Mouse (Mus musculus): ENCODE results near the gene Arhgap45. TPM values are rescaled to one million over a fixed set of nuclear protein-coding genes. Genes with fewer than 3 reads are reported as not detected.
A peak's percentile ranks its signal among the peaks of the same experiment; 100 is the strongest.

The Arhgap45 gene
- polyA plus RNA-seq (2014; fragmentation: Nextera tagmentation; extraction: Ambion mirVana): 4.8 and 7.7 TPM in 2 replicates

DNA sequence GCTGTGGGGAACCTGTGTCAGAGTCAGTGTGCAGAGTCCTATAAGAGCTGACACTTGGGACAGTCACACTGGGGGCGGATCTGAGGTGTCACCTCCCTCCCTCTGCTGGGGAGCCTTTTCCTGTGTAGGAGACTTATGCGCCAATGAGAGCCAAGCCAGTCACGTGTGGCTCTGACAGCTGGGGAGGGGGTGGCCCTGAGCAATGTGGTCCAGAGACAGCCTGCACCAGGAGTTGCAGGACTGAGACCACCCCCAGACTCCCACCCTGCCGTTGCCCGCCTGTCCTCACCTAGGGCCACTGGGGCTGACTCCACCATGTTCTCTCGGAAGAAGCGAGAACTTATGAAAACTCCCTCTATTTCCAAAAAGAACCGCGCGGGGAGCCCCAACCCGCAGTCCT, at the start of gene Arhgap45:
Gene Arhgap45, plus strand, starts transcription at position 143 of the 400 bp plus-strand sequence.
- Histone ChIP-seq H3K9ac (ENCODE audit: low read depth, low read length) (no peak within 1 kb of the TSS), H3K27me3 (ENCODE audit: control insufficient read depth, insufficient read depth, low read length) (peaks cover 34% of the 10 kb centered on the region), H3K9me3 (ENCODE audit: control insufficient read depth, low read length) (no peaks in the 10 kb centered on the region), H3K4me3 (ENCODE audit: low read length) (no peak within 1 kb of the TSS), H3K27ac (ENCODE audit: low read depth, low read length) (no peak within 1 kb of the TSS), H3K36me3 (ENCODE audit: control insufficient read depth, insufficient read depth, low read length) (no peaks in the 10 kb centered on the region), H3K4me2 (replicated peaks; ENCODE audit: low read depth, low read length) (no peak within 1 kb of the TSS), H3K4me1 (ENCODE audit: control insufficient read depth, insufficient read depth, low read length) (peaks cover 18% of the 10 kb centered on the region)
- WGBS: 66% methylated on average over 11 of the region's 11 CpGs
- no peak for ATAC-seq (ENCODE audit: low FRiP score, low TSS enrichment)

- Histone ChIP-seq H3K27me3 (ENCODE audit: control insufficient read depth, insufficient read depth, low read length) (peaks cover 14% of the 10 kb centered on the region; the same call in 1 of the 2 replicates), H3K4me2 (replicated peaks; ENCODE audit: low read depth, low read length) (no peak overlapping the region), H3K9me3 (ENCODE audit: control insufficient read depth, low read length) (no peaks in the 10 kb centered on the region), H3K36me3 (ENCODE audit: control insufficient read depth, insufficient read depth, low read length) (peaks cover 62% of the 10 kb centered on the region), H3K9ac (ENCODE audit: low read depth, low read length) (no peak overlapping the region), H3K27ac (ENCODE audit: low read depth, low read length) (no peak overlapping the region), H3K4me1 (ENCODE audit: control insufficient read depth, insufficient read depth, low read length) (0 out of 2 replicates have a peak, but pooled peaks cover 4% of the 10 kb centered on the region), H3K4me3 (ENCODE audit: low read length) (no peak overlapping the region)
- 85% methylated on average over 5 of the region's 5 CpGs for WGBS
- ATAC-seq (ENCODE audit: low FRiP score, low TSS enrichment): no peak
Measured at GRCm38 (mm10) chr10:79966886-79967400, 49.5 kb upstream of the Arhgap45 start.

- H3K36me3 ChIP-seq (ENCODE audit: control insufficient read depth, insufficient read depth, low read length): peaks cover 50% of the 10 kb centered on the region
- peaks cover 15% of the 10 kb centered on the region; the same call in 1 of the 2 replicates for H3K27me3 ChIP-seq (ENCODE audit: control insufficient read depth, insufficient read depth, low read length)
- H3K9me3 ChIP-seq (ENCODE audit: control insufficient read depth, low read length): no peaks in the 10 kb centered on the region
- no peak overlapping the region for H3K4me2 ChIP-seq (replicated peaks; ENCODE audit: low read depth, low read length)
- 0 out of 2 replicates have a peak, but pooled peaks cover 7% of the 10 kb centered on the region for H3K4me1 ChIP-seq (ENCODE audit: control insufficient read depth, insufficient read depth, low read length)
- H3K4me3 ChIP-seq (ENCODE audit: low read length): no peak overlapping the region
- peak overlapping the region; percentile 18; the same call in 1 of the 2 replicates for H3K9ac ChIP-seq (ENCODE audit: low read depth, low read length)
- no peak overlapping the region for H3K27ac ChIP-seq (ENCODE audit: low read depth, low read length)
- WGBS: 85% methylated on average over 1 of the region's 1 CpGs
- no peak for ATAC-seq (ENCODE audit: low FRiP score, low TSS enrichment)
Measured at GRCm38 (mm10) chr10:79968181-79968580, 48.3 kb upstream of the Arhgap45 start.

DNA sequence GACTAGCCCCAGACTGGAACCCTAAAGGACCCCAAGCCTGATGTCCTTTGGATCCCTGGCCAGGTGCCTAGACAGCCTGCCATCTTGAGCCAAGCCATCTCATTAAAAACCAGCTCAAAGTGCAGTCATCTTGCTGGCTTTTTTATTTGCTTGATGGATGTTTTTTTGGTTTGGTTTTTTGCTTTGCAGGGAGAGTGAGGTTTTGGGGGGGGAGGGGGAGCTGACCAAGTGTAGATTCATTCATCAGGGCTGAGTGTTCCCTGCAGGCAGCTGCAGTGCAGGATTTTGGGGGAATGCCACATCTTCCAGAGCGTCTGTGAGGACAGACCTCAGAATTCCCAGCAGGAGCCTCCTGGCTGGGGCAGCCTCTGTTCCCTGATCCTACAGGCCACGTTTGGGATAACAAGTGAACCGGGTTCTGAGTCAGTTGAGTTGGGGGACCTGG, 47.3 kb upstream of the Arhgap45 start:
- no peak overlapping the region for H3K27ac ChIP-seq (ENCODE audit: low read depth, low read length)
- no peak overlapping the region for H3K4me3 ChIP-seq (ENCODE audit: low read length)
- no peak for ATAC-seq (ENCODE audit: low FRiP score, low TSS enrichment)
- no peak overlapping the region for H3K9ac ChIP-seq (ENCODE audit: low read depth, low read length)
- 0 out of 2 replicates have a peak, but pooled peaks cover 7% of the 10 kb centered on the region for H3K4me1 ChIP-seq (ENCODE audit: control insufficient read depth, insufficient read depth, low read length)
- H3K36me3 ChIP-seq (ENCODE audit: control insufficient read depth, insufficient read depth, low read length): peaks cover 41% of the 10 kb centered on the region
- no peak overlapping the region for H3K4me2 ChIP-seq (replicated peaks; ENCODE audit: low read depth, low read length)
- no peaks in the 10 kb centered on the region for H3K9me3 ChIP-seq (ENCODE audit: control insufficient read depth, low read length)
- peaks cover 15% of the 10 kb centered on the region; the same call in 1 of the 2 replicates for H3K27me3 ChIP-seq (ENCODE audit: control insufficient read depth, insufficient read depth, low read length)
- 21% methylated on average over 3 of the region's 3 CpGs for WGBS

DNA sequence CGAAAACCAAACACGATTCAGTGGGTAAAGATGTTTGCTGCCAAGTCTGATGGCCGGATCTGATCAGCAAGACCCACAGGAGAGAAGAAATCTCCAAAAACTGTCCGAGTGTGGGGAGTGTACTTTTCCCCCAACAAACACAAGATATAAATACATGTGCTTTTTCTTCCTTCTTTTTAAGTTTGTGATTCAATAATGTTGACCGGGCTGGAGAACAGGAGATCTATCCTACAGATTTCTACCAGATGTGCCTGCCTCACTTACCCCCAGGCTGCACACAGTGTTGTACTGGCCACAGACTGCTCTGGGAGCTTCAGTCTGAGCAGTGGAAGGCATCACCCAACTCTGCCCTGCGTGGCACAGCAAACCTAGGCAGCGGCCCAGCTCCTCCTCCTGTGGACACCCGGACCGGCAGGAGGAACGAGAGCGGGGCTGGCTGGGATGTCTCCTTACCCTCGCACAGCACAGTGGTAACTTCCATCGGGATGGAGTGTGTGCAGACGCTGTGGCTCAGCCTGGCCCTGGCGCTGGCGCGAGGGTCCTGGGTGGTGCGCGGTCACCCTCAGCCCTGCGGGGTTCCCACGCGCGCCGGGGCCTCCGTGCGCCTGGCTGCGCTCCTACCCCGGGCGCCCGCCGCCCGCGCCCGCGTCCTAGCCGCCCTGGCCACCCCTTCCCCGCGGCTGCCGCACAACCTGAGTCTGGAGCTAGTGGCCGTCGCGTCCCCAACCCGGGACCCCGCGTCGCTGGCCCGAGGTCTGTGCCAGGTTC, 45.9 kb upstream of the Arhgap45 start, which contains the start of gene Grin3b:
Gene Grin3b, plus strand, starts transcription at position 301 of the 768 bp plus-strand sequence.
- H3K4me3 ChIP-seq (ENCODE audit: low read length): peak within 1 kb of the TSS; percentile 48
- H3K4me2 ChIP-seq (replicated peaks; ENCODE audit: low read depth, low read length): peak within 1 kb of the TSS; percentile 93
- H3K9me3 ChIP-seq (ENCODE audit: control insufficient read depth, low read length): no peaks in the 10 kb centered on the region
- peak; percentile 34; the same call in 1 of the 2 replicates for ATAC-seq (ENCODE audit: low FRiP score, low TSS enrichment)
- WGBS: 9% methylated on average over 41 of the region's 47 CpGs
- H3K9ac ChIP-seq (ENCODE audit: low read depth, low read length): peak within 1 kb of the TSS; percentile 40
- no peak within 1 kb of the TSS for H3K27ac ChIP-seq (ENCODE audit: low read depth, low read length)
- peaks cover 15% of the 10 kb centered on the region; the same call in 1 of the 2 replicates for H3K27me3 ChIP-seq (ENCODE audit: control insufficient read depth, insufficient read depth, low read length)
- H3K4me1 ChIP-seq (ENCODE audit: control insufficient read depth, insufficient read depth, low read length): 0 out of 2 replicates have a peak, but pooled peaks cover 7% of the 10 kb centered on the region
- peaks cover 33% of the 10 kb centered on the region for H3K36me3 ChIP-seq (ENCODE audit: control insufficient read depth, insufficient read depth, low read length)

DNA sequence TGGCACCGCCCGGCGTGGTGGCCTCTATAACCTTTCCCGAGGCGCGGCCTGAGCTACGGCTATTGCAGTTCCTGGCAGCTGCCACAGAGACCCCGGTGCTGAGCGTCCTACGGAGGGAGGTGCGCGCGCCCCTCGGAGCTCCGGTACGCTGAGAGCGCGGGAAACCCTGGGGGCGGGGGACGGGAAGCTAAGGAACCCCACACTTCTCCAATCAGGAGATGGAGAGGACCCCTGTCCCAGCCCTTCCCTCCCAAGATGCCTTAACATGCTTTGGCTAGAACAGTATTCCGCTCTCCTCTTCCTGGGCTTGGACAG, 45.3 kb upstream of the Arhgap45 start:
- Histone ChIP-seq H3K27me3 (ENCODE audit: control insufficient read depth, insufficient read depth, low read length) (peaks cover 15% of the 10 kb centered on the region; the same call in 1 of the 2 replicates), H3K36me3 (ENCODE audit: control insufficient read depth, insufficient read depth, low read length) (peaks cover 33% of the 10 kb centered on the region), H3K4me2 (replicated peaks; ENCODE audit: low read depth, low read length) (peak overlapping the region; percentile 93), H3K9me3 (ENCODE audit: control insufficient read depth, low read length) (no peaks in the 10 kb centered on the region), H3K4me3 (ENCODE audit: low read length) (peak overlapping the region; percentile 48), H3K9ac (ENCODE audit: low read depth, low read length) (peak overlapping the region; percentile 40), H3K27ac (ENCODE audit: low read depth, low read length) (no peak overlapping the region), H3K4me1 (ENCODE audit: control insufficient read depth, insufficient read depth, low read length) (0 out of 2 replicates have a peak, but pooled peaks cover 7% of the 10 kb centered on the region)
- ATAC-seq (ENCODE audit: low FRiP score, low TSS enrichment): no peak
- 4% methylated on average over 21 of the region's 21 CpGs for WGBS

GRCm38 (mm10) chr10:79972831-79973230, 43.6 kb upstream of the Arhgap45 start:
- H3K36me3 ChIP-seq (ENCODE audit: control insufficient read depth, insufficient read depth, low read length): peaks cover 33% of the 10 kb centered on the region
- no peak overlapping the region for H3K4me3 ChIP-seq (ENCODE audit: low read length)
- H3K27ac ChIP-seq (ENCODE audit: low read depth, low read length): no peak overlapping the region
- no peak for ATAC-seq (ENCODE audit: low FRiP score, low TSS enrichment)
- no peak overlapping the region for H3K4me2 ChIP-seq (replicated peaks; ENCODE audit: low read depth, low read length)
- H3K9me3 ChIP-seq (ENCODE audit: control insufficient read depth, low read length): 0 out of 2 replicates have a peak, but pooled peaks cover 5% of the 10 kb centered on the region
- 62% methylated on average over 14 of the region's 14 CpGs for WGBS
- H3K9ac ChIP-seq (ENCODE audit: low read depth, low read length): 0 out of 2 replicates have a peak overlapping the region, but pooled peaks have one; percentile 34
- peaks cover 15% of the 10 kb centered on the region; the same call in 1 of the 2 replicates for H3K27me3 ChIP-seq (ENCODE audit: control insufficient read depth, insufficient read depth, low read length)
- H3K4me1 ChIP-seq (ENCODE audit: control insufficient read depth, insufficient read depth, low read length): 0 out of 2 replicates have a peak, but pooled peaks cover 7% of the 10 kb centered on the region

DNA sequence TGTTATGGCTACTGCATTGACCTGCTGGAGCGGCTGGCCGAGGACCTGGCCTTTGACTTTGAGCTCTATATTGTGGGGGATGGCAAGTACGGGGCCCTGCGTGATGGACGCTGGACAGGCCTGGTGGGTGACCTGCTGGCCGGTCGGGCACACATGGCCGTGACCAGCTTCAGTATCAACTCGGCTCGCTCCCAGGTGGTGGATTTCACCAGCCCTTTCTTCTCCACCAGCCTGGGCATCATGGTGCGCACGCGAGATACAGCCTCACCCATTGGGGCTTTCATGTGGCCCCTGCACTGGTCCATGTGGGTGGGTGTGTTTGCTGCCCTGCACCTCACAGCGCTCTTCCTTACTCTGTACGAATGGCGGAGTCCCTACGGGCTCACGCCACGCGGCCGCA, 42.4 kb upstream of the Arhgap45 start:
- 91% methylated on average over 21 of the region's 21 CpGs for WGBS
- Histone ChIP-seq H3K4me1 (ENCODE audit: control insufficient read depth, insufficient read depth, low read length) (0 out of 2 replicates have a peak, but pooled peaks cover 7% of the 10 kb centered on the region), H3K9ac (ENCODE audit: low read depth, low read length) (no peak overlapping the region), H3K27ac (ENCODE audit: low read depth, low read length) (no peak overlapping the region), H3K27me3 (ENCODE audit: control insufficient read depth, insufficient read depth, low read length) (peaks cover 15% of the 10 kb centered on the region; the same call in 1 of the 2 replicates), H3K4me2 (replicated peaks; ENCODE audit: low read depth, low read length) (no peak overlapping the region), H3K4me3 (ENCODE audit: low read length) (no peak overlapping the region), H3K36me3 (ENCODE audit: control insufficient read depth, insufficient read depth, low read length) (peaks cover 41% of the 10 kb centered on the region), H3K9me3 (ENCODE audit: control insufficient read depth, low read length) (0 out of 2 replicates have a peak, but pooled peaks cover 5% of the 10 kb centered on the region)
- ATAC-seq (ENCODE audit: low FRiP score, low TSS enrichment): no peak

All from kidney, embryonic 14.5 days (tissue).